Mouse (Mus musculus): Measurements from ENCODE around the gene Akna. TPM values are rescaled to one million over a fixed set of nuclear protein-coding genes. Genes with fewer than 3 reads are reported as not detected.

The Akna gene
- polyA plus RNA-seq, 1 experiment from 2014 or later = 1.6 TPM

DNA sequence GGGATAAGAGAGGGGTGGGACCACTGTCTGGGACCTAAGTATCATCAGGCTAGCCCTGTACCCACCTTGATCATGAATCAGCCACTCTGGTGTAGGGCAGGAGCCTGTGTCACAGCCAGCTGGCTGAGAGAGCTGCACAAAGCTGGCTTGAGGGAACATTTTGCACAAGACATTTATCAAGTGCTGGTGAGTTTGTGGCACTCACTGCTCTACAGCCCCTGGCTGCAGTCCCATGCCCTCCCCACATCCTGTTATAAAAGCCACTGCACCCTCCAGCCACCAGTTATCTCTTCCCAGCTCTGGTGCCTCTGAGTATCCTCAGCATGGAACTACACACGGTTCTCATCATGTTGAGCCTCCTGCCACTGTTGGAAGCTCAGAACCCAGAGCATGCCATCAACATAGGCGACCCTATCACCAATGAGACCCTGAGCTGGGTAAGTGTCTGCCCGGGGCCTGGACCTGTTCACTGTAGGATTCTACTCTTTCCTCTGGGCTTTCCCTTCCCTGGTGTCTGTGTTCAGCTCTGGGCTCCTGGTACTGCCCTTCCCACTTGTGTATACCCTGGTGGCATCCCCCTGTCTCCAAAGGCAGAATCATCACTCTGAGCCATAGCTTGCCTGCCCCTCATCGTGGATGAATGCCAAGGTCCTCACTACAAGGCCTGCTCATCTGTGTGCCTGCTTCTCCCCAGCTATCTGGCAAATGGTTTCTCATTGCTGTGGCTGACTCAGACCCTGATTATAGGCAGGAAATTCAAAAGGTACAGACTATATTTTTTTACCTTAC lies 47.1 kb downstream of the Akna start, which contains the start of gene Orm3:
Gene Orm3, plus strand, starts transcription at position 286 of the 789 bp plus-strand sequence.
- TF ChIP-seq CTCF (IDR thresholded peaks at IDR 0.05; ENCODE audit: low read depth) = no peak
- H3K4me1 ChIP-seq (replicated peaks; ENCODE audit: control insufficient read depth, insufficient read depth, low read length) = no peaks in the 10 kb centered on the region
- H3K27ac ChIP-seq (ENCODE audit: low read depth, low read length) = no peak within 1 kb of the TSS
- no peak within 1 kb of the TSS for H3K9ac ChIP-seq (ENCODE audit: low read depth, low read length)
- H3K4me3 ChIP-seq (ENCODE audit: low read depth, low read length) = no peak within 1 kb of the TSS
- no peak within 1 kb of the TSS for H3K4me2 ChIP-seq (replicated peaks; ENCODE audit: low read depth)
- no peaks in the 10 kb centered on the region for H3K27me3 ChIP-seq (replicated peaks; ENCODE audit: control insufficient read depth, insufficient read depth, low read length)
- H3K9me3 ChIP-seq (ENCODE audit: control insufficient read depth) = no peaks in the 10 kb centered on the region
- ATAC-seq = no peak
- 71% methylated on average over 4 of the region's 4 CpGs for WGBS
- H3K36me3 ChIP-seq (ENCODE audit: control insufficient read depth, insufficient read depth) = no peaks in the 10 kb centered on the region

DNA sequence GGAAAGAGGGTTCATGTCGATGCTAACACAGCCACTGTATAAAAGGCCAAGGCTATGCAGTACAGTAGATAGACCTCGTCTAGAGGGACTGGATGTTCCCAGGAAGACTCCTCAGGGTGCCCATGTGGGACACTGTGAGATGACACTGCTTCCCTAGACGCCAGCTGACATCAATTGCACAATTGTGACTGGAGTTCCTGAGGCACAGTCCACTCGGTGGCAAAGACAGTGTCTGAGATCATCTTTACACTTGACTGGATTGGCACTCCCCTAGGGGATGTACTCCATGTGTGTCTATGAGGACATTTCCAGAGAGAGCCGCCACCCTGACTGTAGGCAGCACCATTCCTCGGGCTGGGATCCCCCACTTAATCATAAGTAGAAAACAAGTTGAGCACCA lies 54.6 kb downstream of the Akna start:
- no peak for TF ChIP-seq CTCF (IDR thresholded peaks at IDR 0.05; ENCODE audit: low read depth)
- Histone ChIP-seq H3K9ac (ENCODE audit: low read depth, low read length) (no peak overlapping the region), H3K4me2 (replicated peaks; ENCODE audit: low read depth) (no peak overlapping the region), H3K36me3 (ENCODE audit: control insufficient read depth, insufficient read depth) (no peaks in the 10 kb centered on the region), H3K4me1 (replicated peaks; ENCODE audit: control insufficient read depth, insufficient read depth, low read length) (no peaks in the 10 kb centered on the region), H3K9me3 (ENCODE audit: control insufficient read depth) (no peaks in the 10 kb centered on the region), H3K27me3 (replicated peaks; ENCODE audit: control insufficient read depth, insufficient read depth, low read length) (no peaks in the 10 kb centered on the region), H3K4me3 (ENCODE audit: low read depth, low read length) (no peak overlapping the region), H3K27ac (ENCODE audit: low read depth, low read length) (no peak overlapping the region)
- no peak for ATAC-seq
- 75% methylated on average over 6 of the region's 6 CpGs for WGBS

DNA sequence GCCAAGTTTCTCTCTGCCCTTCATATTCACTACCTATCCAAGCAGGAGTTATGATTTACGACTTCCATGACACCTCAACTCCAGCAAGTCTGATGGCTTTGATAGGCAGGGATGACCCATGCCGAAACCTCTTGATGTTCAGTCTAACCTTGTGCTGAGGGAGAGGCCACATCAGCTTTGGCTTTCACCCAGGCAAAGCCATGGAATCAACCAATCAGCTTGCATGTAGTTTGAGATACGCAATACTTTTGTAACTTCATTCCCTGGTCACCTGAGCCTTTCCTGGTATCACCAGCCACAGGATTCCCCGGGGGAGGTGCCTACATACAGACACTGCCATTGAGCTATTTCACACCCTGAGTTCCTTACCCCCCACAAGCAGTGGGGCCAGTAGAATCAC lies 56.5 kb downstream of the Akna start:
- H3K27ac ChIP-seq (ENCODE audit: low read depth, low read length) = no peak overlapping the region
- no peak overlapping the region for H3K9ac ChIP-seq (ENCODE audit: low read depth, low read length)
- H3K4me1 ChIP-seq (replicated peaks; ENCODE audit: control insufficient read depth, insufficient read depth, low read length) = no peaks in the 10 kb centered on the region
- no peak overlapping the region for H3K4me2 ChIP-seq (replicated peaks; ENCODE audit: low read depth)
- WGBS = 77% methylated on average over 4 of the region's 4 CpGs
- ATAC-seq = no peak
- no peaks in the 10 kb centered on the region for H3K36me3 ChIP-seq (ENCODE audit: control insufficient read depth, insufficient read depth)
- no peak for TF ChIP-seq CTCF (IDR thresholded peaks at IDR 0.05; ENCODE audit: low read depth)
- H3K4me3 ChIP-seq (ENCODE audit: low read depth, low read length) = no peak overlapping the region
- no peaks in the 10 kb centered on the region for H3K9me3 ChIP-seq (ENCODE audit: control insufficient read depth)
- H3K27me3 ChIP-seq (replicated peaks; ENCODE audit: control insufficient read depth, insufficient read depth, low read length) = no peaks in the 10 kb centered on the region

DNA sequence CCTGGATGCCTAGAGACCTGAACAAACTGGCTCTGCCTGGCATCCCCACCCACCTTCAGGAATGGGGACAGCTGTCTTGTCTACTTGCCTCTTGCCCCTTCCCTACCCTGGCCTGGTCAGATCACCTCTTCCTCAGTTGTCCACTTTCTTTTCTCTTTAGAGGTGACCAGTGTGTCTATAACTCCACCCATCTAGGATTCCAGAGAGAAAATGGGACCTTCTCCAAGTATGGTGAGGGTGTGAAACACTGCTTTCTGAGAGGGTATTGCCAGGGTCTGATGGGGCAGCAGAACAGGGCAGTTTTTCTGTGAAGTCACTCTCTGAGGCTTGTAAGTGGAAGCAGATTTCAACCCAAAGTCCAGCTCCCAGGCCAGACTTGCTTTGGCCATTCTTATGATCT lies 57.9 kb downstream of the Akna start:
- H3K36me3 ChIP-seq (ENCODE audit: control insufficient read depth, insufficient read depth) = no peaks in the 10 kb centered on the region
- no peak for ATAC-seq

DNA sequence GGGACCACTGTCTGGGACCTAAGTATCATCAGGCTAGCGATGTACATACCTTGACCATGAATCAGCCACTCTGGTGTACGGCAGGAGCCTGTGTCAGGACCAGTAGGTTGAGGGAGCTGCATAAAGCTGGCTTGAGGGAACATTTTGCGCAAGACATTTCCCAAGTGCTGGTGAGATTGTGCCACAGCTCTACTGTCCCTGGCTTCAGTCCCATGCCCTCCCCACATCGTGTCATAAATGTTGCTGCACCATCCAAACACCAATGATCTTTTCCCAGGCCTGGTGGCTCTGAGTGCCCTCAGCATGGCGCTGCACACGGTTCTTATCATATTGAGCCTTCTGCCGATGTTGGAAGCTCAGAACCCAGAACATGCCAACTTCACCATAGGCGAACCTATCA lies 58.9 kb downstream of the Akna start, which contains the start of gene Orm1:
Gene Orm1, plus strand, starts transcription at position 266 of the 400 bp plus-strand sequence.
- H3K27me3 ChIP-seq (replicated peaks; ENCODE audit: control insufficient read depth, insufficient read depth, low read length) = no peaks in the 10 kb centered on the region
- H3K4me3 ChIP-seq (ENCODE audit: low read depth, low read length) = no peak within 1 kb of the TSS
- H3K9ac ChIP-seq (ENCODE audit: low read depth, low read length) = no peak within 1 kb of the TSS
- H3K4me1 ChIP-seq (replicated peaks; ENCODE audit: control insufficient read depth, insufficient read depth, low read length) = no peaks in the 10 kb centered on the region
- H3K4me2 ChIP-seq (replicated peaks; ENCODE audit: low read depth) = no peak within 1 kb of the TSS
- no peak within 1 kb of the TSS for H3K27ac ChIP-seq (ENCODE audit: low read depth, low read length)
- TF ChIP-seq CTCF (IDR thresholded peaks at IDR 0.05; ENCODE audit: low read depth) = no peak
- 80% methylated on average over 8 of the region's 8 CpGs for WGBS
- H3K9me3 ChIP-seq (ENCODE audit: control insufficient read depth) = no peaks in the 10 kb centered on the region
- ATAC-seq = no peak
- H3K36me3 ChIP-seq (ENCODE audit: control insufficient read depth, insufficient read depth) = no peaks in the 10 kb centered on the region

More for the DNA sequence above, 57.9 kb downstream of the Akna start:
- Histone ChIP-seq H3K4me2 (replicated peaks; ENCODE audit: low read depth) (no peak overlapping the region), H3K9me3 (ENCODE audit: control insufficient read depth) (no peaks in the 10 kb centered on the region), H3K27me3 (replicated peaks; ENCODE audit: control insufficient read depth, insufficient read depth, low read length) (no peaks in the 10 kb centered on the region), H3K4me3 (ENCODE audit: low read depth, low read length) (no peak overlapping the region), H3K27ac (ENCODE audit: low read depth, low read length) (no peak overlapping the region), H3K4me1 (replicated peaks; ENCODE audit: control insufficient read depth, insufficient read depth, low read length) (no peaks in the 10 kb centered on the region), H3K9ac (ENCODE audit: low read depth, low read length) (no peak overlapping the region)
- no peak for TF ChIP-seq CTCF (IDR thresholded peaks at IDR 0.05; ENCODE audit: low read depth)

DNA sequence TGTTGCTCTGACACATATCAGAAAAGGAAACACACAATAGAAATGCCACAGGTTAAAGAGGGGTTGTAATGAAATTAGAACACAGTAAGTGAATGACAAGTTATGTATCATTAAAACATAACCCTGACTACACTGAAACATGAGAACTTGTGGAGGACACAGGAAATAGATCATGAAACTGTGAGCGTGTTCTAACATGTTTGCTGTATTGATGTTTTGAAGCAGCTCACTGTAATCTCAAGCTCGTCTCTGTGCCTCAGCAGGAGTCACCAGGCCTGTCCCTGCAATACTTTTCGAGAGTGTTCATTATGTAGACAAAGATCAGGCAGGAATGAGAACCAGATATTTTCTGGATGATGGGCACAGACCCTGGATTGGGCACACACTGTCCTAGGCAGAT lies 59.5 kb downstream of the Akna start:
- TF ChIP-seq CTCF (IDR thresholded peaks at IDR 0.05; ENCODE audit: low read depth) = no peak
- H3K36me3 ChIP-seq (ENCODE audit: control insufficient read depth, insufficient read depth) = no peaks in the 10 kb centered on the region
- no peaks in the 10 kb centered on the region for H3K27me3 ChIP-seq (replicated peaks; ENCODE audit: control insufficient read depth, insufficient read depth, low read length)
- no peak overlapping the region for H3K9ac ChIP-seq (ENCODE audit: low read depth, low read length)
- H3K27ac ChIP-seq (ENCODE audit: low read depth, low read length) = no peak overlapping the region
- H3K9me3 ChIP-seq (ENCODE audit: control insufficient read depth) = no peaks in the 10 kb centered on the region
- no peak for ATAC-seq
- no peak overlapping the region for H3K4me2 ChIP-seq (replicated peaks; ENCODE audit: low read depth)
- H3K4me3 ChIP-seq (ENCODE audit: low read depth, low read length) = no peak overlapping the region
- WGBS = 67% methylated on average over 3 of the region's 3 CpGs
- H3K4me1 ChIP-seq (replicated peaks; ENCODE audit: control insufficient read depth, insufficient read depth, low read length) = no peaks in the 10 kb centered on the region

All from intestine, postnatal 0 days (tissue).